Mouse (Mus musculus): ENCODE data around the gene Slc5a2.

DNA sequence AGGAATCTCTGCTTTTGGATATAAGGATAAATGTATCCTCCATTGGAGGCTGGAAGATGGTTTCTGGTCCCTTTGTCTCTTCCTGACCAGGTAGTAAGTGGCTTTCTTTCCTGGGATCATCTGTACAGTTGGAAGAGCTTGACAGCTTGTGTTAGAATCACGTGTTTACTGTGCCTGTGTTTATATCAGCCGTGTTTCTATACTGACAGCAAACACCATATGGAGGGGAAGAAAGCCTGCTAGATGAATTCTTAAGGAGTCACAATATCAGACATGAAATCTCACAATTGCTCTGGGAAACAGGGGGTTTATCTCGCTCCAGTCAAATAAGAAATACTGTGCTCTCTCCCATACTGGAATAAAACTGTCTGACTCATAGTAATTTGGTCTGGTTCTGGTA, 43.8 kb downstream of the Slc5a2 start:
- TF ChIP-seq TAL1 (IDR thresholded peaks at IDR 0.05; ENCODE audit: low read length) (no peak), GATA1 (IDR thresholded peaks at IDR 0.05; ENCODE audit: low read length) (no peak)
